Mouse (Mus musculus): ENCODE measurements around the gene Hoxd8.

DNA sequence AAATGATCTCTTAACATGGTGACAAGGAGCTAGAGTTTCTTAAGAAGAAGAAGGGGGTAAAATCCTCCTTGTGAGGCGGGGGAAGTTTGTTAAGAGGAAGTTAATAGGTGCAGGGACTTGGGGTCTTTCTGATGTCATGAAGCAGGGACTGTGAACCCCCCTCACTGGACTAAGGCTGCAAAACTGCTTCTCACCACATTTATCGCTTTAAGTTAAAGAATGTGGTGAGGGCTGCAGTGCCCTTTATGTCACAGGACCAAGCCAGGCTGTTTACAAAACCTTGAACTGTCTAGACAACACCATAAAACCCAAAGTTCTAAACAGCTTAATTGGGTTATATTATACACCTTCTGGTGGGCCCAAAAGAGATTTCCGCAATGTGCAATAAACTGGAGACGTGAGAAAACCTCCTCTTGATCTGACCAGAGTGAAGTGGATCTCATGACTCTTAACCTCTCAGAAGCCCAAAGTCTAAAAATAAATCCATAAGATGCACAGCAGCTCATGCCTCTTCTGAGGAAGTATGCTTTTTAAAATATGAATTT is 19.3 kb upstream of the Hoxd8 start:
- TF ChIP-seq CTCF (IDR thresholded peaks at IDR 0.05; ENCODE audit: low read depth, low read length) (no peak), POLR2A (IDR thresholded peaks at IDR 0.05; ENCODE audit: extremely low read depth, insufficient read depth, low read length) (no peak)

Measured in liver, adult 2 months (tissue).